Mouse (Mus musculus) adrenal gland, adult 2 months (tissue): ENCODE data around the gene Fam89a. TPM values are rescaled to one million over a fixed set of nuclear protein-coding genes. Genes with fewer than 3 reads are reported as not detected.

Source experiments
- DNase-seq: peaks from one replicate; pipeline ENCODE4 v3.0.0; 2021
- long read RNA-seq: library from polyadenylated mRNA; stranded (forward); transcript quantifications from one replicate; pipeline ENCODE4 v2.0.0, GENCODE M21; 2021
- polyA plus RNA-seq: library from polyadenylated mRNA; depleted of rRNA; stranded (reverse); fragments of >200 nt; gene quantifications from 2 replicates; pipeline ENCODE4 v1.2.3, GENCODE M21; 2012; rRNA removed
- total RNA-seq, 2 experiments: library from RNA; stranded (reverse); gene quantifications; 2 replicates each; pipeline ENCODE4 v1.2.3; 2021

Fam89a gene
- total RNA-seq (under 1 TPM; 0.28 to 0.43 TPM), polyA plus RNA-seq (1.0 and 1.6 TPM in 2 replicates)
- long read RNA-seq, partial matches to known transcripts = 0 of 1 reads
- long read RNA-seq, other reads (novel, unspliced or antisense) = 0 of 1 reads

DNA sequence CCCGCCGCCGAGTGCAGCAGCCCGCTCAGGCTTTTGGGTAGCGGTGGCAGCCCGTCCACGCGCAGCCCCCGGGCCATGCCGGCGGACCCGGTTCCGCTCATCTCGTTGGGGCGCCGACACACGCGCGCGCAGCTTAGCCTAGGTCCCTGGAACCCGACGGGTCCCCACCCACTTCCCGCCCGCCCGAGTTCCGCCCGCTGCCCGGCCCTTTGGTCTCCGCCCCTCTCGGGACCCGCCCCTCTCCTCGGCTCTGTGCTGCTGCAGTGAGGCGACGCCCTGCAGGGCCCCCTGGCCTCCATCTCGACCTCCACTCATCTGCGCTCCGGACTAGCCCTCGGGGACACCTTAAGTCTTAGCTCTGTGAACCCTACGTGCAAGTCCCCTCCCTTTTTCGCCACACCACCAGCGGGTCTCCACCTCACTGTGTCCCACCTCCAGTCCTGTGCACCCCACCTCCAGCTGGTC lies at the start of gene Fam89a:
TSS of gene Fam89a (minus strand) at position 124 of the 465 bp plus-strand sequence.
- peak; percentile 77 for DNase-seq

DNA sequence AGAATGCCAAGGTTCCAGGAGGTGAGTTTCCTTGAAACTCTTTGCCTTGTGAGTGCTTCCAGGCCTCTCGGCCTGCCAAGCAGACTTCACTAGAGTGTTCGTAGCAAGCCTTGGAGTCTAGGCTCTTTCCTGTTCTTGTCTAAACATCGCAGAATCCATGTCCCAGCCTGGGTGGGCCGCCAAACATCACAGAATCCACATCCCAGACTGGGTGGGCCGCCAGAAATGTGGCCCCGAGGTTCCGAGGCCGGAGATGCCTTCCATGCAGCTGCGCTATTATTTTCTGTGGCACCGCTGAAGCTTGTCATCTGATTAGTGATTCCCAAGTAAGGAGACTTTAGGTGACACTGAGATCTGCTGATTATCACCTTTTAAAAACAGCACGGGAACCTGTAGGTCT lies 48.9 kb upstream of the Fam89a start:
- DNase-seq = no peak

DNA sequence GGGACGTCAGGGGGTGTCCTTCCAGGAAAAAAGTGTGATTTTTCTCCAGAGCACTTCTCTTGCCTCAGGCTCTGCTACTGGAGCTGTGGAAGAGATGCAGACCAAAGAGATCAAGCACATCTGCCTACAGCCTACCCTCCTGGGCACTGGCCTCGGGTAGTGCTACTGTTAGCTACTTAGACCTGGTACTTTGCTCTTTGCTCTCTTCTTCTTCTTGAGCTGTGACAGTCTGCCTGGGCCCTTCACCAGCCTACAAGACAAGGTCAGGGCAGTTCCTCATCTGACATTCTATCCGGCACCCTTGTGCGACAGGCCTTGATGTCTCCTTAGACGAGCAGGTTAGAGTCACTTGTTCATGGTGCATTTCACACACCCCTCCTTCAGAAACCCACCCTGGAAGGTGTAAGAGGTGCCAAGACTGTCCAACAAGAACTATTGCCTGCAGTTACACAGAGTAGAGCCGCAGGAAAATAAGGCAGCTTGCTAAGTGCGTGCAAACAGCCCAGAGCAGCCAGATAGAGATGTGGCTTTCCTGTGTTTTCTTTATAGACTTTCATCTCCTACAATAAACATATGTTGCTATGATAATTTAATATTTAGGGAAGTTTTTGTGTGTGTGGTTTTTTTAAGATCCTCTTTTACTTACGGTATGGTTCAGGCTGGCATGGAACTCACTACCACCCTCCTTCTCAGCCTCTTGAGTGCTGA lies 44.3 kb upstream of the Fam89a start:
- no peak for DNase-seq

DNA sequence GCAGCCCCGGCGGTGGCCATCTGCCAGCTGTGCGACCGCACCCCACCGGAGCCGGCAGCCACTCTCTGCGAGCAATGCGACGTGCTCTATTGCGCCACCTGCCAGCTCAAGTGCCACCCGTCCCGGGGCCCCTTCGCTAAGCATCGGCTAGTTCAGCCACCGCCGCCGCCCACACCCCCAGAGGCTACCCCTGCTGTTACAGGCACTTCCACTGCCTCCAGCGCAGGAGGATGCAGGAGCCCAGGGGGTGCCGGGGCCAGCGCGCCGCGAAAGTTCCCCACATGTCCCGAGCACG lies 42.8 kb upstream of the Fam89a start:
- peak; percentile 73 for DNase-seq

DNA sequence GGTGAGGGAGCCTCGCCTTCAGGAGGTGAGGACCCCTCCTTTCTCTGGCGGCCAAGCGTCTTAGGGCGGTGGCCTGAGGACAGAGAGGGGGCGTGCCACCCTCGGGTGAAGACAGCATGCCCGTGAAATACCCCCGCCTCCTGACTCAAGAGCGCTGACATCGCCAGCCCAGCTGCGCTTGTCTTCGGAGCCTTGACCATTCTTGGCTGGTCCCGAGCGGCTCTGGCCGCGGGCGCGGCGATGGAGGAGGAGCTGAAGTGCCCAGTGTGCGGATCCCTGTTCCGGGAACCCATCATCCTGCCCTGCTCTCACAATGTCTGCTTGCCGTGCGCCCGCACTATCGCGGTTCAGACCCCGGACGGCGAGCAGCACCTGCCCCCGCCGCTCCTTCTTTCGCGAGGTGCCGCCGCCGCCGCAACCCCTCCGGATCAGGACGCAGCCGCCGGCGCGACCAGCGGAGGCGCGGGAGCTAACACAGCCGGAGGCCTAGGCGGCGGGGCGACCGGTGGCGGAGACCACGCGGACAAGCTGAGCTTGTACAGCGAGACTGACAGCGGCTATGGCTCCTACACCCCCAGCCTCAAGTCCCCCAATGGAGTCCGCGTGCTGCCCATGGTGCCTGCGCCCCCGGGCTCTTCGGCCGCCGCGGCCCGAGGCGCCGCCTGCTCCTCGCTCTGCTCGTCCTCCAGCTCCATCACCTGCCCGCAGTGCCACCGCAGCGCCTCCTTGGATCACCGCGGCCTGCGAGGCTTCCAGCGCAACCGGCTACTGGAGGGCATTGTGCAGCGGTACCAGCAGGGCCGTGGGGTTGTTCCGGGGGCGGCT lies 42.2 kb upstream of the Fam89a start:
- DNase-seq = peak; percentile 30

DNA sequence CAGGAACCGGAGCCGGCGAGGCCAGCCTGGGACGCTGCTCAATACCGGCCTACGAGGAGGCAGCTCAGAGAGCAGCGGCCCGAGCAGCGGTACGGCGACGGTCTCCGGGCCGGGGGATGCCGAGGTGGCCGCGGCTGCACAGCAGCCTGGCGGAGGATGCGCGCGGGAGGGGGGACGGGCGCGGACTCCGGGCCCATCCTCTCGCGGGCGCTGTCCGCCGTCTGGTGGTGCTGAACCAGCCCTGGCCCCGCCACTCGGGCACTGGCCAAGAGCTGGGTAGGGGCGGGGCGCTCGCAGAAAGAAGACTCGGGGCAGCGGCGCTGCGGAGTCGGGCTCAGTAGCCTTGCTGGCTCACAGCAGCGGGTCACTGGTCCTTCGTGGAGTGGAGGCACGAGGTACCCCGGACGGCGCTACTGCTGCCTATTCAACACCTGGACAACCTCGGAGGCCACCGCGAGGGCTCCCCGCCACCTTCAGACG lies 41.6 kb upstream of the Fam89a start:
- peak; percentile 95 for DNase-seq

DNA sequence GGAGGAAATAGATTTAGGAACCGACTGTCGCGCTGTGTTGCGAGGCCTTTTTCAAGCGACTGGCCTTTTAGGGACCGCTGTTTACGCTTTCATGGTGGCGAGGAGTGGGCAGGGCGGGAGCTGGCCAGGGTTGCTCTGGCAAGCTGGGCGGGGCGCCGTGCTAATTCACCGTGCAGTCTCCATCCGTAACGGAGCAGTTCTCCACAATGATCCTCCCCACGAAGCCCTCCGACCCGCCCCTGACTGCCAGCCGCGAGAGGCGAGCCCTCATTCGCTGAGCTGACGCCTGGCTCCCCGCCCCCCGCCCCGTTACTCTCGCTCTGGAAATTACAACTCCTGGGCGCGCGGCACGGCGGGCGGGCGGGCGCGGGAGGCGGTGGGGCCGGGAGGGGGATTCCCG lies 41.1 kb upstream of the Fam89a start, which contains the start of gene Trim67:
TSS of gene Trim67 (plus strand) at position 385 of the 400 bp plus-strand sequence.
- peak; percentile 62 for DNase-seq

DNA sequence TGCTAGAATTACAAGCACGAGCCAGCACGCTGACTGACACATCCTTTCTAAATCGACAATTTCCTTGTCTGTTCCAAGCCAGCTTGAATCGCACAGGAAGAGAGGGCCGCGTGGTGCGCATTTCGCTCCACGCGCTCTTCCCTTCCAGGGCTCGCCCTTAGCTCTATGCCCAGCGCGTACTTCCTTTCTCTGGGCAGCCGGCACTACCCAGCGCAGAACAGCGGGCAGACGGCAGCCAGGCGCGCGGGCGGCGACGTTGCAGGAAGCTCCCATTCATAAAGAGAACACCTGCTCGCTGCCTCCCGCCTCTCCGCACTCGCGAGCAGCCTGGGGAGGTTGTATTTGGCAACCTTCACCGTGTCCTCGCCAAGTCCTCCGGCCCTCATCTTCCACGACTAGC lies 40.6 kb upstream of the Fam89a start:
- peak; percentile 31 for DNase-seq

DNA sequence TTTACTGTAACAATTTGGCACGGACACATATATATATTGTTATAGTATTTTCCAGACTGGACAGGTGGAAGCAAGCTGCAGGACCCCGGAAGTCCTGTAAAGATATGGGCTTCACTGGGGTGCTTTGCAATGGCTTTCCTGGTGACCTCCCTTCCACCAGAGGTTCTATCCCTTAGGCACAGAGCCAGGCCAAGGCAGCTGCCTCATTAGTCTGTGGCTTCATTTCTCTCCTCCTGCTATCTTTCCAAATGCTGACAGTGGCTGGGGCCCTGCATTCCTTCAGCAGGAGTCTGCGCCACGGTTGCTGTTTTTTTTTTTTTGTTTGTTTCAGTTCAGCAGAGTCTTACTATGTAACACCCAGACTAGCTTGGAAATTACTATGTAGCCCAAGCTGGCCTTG lies 40.1 kb upstream of the Fam89a start:
- DNase-seq = no peak

DNA sequence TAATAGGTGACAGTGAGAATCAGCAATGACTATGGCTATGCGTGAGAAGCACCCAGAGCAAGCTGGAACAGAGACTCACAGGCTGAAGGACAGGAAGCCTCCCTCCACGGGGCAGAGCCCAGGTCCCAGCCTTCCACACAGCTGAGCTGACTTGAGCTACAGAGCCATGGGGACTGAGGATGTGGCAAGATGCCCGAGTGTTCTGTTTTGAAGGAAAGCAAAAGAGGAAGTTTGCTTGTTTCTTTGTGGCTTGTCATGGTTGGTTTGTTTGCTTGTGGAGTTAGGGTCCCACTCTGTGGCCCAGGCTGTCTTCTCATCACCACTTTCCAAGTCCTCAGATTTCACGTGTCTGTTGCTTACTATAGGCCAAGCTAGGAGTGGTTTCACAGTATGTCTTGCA lies 39.0 kb upstream of the Fam89a start:
- no peak for DNase-seq

DNA sequence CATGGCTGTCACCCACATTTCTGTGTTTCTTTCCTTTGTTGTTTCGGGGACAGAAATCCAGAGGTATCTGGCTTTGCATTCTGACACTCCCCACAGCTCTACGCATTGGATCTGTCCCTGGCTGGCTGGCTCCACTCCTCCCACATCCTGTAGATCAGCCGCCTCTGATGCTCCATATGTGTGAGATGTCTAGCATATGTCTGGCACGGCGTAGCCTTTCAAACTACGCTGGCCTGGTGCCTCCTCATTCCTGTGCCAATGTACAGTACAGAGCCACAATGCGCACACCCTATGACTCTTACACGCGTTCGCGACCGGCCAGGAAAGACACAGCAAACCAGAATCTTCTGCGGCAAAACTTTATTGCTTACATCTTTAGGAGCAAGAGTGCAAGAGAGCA lies 33.0 kb upstream of the Fam89a start:
- no peak for DNase-seq

DNA sequence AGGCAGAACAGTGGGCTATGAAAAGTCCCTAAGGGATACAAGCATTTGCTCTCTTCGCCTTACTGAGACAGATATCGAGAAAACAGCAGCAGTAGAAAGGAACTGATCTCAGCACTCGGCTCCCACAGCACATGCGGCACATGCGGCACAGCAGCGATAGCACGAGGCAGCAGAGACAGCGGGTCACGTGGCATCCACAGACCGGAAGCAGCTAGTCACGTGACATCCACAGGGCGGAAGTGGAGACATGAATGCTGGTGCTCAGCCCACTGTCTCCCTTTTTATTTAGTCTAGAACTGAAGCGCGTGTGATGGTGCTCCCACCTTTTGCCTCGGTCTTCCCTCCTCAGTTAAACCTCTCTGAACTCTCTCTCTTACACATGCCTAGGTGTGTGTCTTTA lies 31.6 kb upstream of the Fam89a start:
- DNase-seq = no peak

DNA sequence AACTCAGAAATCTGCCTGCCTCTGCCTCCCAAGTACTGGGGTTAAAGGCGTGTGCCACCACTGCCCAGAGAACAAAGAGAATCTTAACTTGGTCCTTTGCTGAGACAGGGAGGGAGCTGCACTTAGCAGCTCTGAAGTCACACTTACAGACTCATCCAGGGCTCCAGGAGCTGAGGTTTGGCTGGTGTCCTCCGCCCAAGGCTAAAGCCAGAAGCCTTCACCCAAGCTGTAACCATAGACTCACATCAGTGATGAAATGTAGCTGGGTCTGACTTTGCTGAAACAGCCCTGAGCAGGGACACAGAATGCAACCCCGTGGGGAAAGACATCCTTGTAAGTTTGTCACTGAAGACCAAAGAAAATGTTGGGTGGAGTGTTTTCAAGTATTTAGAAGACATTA lies 30.8 kb upstream of the Fam89a start:
- peak; percentile 74 for DNase-seq

DNA sequence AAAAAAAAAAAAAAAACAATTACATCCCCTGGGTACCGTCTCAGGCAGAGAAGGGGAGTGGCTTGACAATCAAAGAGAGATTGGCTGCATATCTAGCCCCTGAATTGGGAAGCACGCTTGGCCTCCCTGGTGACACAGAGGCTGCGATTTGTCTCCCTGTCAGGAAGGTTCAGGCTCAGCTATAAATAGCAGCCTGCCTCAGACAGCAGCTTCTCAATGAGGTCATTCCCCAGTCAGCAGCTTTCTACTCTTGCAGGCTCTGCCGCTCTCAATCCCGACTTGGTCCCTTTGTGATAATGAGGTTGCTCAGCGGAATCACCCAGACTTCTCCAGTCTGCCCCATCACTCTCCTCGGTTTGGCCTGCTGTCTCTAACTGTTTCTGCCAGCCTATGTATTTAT lies 28.6 kb upstream of the Fam89a start:
- DNase-seq = peak; percentile 81

DNA sequence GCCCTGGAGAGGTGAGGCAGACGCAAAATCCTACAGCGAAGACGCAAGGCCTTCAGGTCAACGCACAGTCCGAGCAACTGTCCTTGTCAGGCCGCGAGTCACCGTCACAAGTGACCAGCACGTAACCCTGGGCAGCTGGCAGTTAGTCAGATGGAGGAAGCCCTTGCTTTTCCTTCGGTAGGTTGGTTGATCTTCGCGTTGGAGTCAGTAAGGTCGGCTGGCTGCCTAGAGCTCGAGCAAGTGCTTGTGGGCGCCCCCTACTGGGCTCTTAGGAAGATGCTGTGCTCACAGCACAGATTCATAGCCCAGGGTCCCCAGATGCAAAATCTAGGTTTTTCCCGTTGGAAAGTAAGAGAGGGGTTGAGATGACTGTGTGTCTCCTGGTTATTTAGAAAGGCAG lies 24.1 kb upstream of the Fam89a start:
- DNase-seq = peak; percentile 87

DNA sequence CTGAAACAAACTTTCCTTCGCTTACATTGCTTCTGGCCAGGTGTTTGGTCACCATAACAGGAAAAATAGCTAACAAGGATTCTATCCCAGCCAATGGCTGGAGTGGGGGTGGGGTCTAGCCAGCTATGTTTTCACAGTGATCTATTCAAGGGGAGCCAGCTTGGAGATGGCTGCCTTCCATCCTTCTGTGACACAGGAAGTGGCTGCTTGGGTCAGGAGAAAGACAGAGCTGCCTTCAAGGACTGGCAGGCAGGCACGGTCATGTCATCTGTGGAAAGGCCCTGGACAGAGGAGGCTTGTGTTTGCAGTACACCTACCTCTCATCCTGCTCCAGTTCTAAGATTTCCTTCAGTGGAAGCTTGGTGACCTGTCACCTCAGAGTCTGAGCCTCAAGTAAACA lies 20.8 kb upstream of the Fam89a start:
- DNase-seq = no peak

DNA sequence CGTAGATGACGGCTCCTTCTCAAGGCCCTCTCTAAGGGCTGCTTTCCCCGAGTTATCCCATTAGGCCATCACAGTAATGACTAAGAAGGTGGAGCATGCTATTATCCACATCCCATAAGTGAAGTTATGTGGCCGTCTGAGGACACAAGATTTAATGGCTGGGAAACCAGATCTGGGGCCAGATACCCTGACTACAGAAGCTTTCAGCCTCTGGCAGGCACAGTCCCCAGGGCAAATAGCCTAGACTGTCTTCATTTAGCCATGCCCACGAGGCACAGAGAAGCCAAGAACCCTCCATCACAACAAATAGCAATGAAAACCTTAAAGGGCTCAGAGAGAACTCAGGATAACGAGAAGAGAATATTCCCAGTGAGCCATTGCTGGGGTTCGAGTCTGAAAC lies 11.4 kb upstream of the Fam89a start:
- no peak for DNase-seq

DNA sequence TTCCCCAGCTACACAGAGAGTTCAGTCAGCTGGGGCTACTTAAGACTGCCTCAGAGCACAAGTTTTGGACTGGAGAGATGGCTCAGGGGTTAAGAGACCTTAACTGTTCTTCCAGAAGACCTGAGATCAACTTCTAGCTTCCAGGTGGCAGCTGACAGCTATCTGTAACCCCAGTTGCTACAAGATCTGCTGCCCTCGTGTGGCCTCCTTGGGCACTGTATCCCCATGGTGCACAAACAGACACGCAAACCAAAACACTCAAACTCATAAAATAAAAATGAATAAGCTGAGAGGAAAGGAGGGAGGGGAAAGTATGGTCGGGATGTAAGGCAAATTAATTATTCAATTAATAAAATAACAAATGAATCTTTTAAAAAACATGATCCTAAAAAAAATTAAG lies 6.9 kb upstream of the Fam89a start:
- DNase-seq = no peak

DNA sequence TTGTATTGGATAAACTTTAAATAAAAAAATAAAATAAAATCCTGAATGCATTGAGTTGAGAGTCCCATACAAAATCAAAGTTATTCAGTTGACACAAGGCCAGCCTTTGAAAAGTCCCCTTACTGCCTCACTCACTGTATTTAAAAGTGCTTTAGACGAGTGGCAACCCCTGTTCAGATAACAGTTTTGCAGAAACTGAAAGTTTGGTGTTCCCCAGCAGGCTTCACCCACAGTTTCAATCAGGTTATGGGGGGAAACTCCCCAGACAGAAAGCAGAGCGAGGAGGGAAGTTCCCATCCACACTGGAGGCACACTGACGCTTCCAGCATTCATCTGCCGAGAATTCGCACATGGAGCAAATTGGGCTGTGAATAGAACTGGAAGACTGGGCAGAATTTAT lies 5.0 kb upstream of the Fam89a start:
- DNase-seq = no peak

DNA sequence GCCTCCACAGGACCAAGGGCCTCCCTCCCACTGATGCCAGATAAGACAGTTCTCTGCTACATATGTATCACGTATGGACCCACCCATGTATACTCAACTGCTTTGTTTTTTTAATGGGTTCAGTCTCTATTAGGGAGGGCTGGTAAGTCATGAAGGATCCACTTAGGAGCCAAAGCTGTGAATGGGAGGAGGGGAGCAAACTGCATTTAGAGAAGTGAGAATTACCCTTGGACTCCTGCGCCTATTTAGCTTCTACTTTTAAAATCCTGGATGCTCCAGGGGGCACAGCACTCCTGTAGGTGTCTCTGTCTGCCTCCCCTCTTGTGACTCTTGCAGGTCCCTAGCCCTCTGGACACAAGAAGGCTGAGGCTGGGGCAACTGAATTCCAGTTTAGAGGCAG lies 4.5 kb upstream of the Fam89a start:
- DNase-seq = no peak

DNA sequence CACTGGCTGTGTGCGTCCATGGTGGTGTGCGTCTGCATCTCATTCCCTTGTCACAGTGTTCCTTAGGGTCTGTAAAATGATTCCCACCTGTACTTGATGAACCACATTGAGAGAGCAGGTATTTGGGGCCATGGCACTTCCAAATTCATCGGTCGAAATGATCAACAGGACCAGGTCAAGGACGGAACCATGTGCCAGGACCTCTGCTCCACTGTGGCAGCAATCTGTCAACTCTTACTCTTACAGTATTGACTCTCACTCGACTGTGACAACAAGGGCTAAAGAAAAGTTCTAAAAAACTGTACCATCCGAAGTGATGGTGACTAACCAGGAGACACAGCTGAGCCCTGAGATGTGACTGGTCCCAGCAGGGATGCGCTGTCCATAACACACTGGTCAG lies 3.8 kb upstream of the Fam89a start:
- DNase-seq = no peak

DNA sequence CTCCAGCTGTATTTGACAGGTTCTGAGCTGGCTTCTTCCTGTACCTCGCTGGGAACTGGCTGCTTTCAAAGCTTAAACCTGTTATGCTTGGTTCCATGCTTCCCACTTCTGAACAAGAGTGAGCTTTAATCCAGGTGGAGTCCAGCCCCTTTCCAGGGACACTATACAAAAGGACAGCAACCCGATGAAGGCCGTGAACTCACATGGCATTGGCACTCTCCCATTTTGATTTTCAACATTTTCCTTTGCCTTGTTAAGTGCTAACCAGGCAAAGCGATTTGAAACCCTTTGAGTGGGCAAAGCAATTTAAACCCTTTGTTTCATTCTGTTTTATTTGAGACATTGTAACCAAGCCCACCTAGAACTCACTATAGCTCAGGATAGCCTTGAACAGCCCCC lies 3.2 kb upstream of the Fam89a start:
- no peak for DNase-seq

DNA sequence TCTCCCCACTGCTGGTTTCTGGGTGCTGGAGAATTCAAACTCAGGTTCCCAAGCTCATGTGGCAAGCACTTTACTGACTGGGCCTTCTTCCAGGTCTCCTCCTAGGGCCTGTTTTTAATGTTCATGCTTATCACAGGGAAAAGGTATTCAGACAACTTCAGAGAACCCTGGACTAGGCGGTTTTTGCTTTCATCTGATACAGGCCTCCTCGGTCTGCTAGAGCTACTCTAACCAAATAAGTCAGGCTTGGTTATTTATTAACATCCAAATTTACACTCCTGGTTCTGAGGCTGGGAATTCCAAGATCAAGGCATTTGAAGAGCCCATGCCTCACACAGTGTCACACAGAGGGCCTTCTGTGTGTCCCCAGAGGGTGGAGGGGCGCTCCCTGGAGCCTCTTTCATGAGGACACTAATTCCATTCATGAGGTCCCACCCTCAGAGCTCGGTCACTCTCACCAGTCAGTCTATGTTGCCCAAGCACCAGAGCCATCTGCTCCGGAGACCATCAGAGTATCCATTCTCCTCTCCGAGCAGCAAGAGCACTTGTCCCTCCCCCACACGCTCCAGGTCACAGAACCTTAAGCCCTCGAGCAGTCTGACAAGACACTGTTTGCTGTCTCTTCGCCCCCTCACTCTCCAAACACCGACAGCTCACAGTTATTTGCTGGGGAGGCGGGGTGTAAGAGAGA lies 2.6 kb upstream of the Fam89a start:
- no peak for DNase-seq
